Mouse (Mus musculus) bone marrow macrophage, adult 2 months (primary cell): ENCODE results near the gene Itga8.

Experiments used
- CTCF ChIP-seq: IDR thresholded peaks from 2 replicates; pipeline ENCODE4 v1.5.1; 2012; ENCODE audit warnings: low read depth, mild to moderate bottlenecking, low read length, moderate library complexity
- POLR2A ChIP-seq: IDR thresholded peaks from 2 replicates; pipeline ENCODE4 v1.6.1; 2012; ENCODE audit warnings: mild to moderate bottlenecking, low read depth, low read length, borderline replicate concordance

GRCm38 (mm10) chr2:12348914-12349313 lies 47.2 kb upstream of the Itga8 start:
- TF ChIP-seq CTCF (no peak), POLR2A (no peak)
